Mouse (Mus musculus): Measurements from ENCODE around the gene Sugct.

- TF ChIP-seq CTCF (IDR thresholded peaks at IDR 0.05) (no peak), EP300 (IDR thresholded peaks at IDR 0.05) (no peak)
These were observed 579.3 kb downstream of the Sugct start for GRCm38 (mm10) chr13:17116073-17116472.
